Mouse (Mus musculus): Measurements from ENCODE around the gene Htr7. TPM values are rescaled to one million over a fixed set of nuclear protein-coding genes. Genes with fewer than 3 reads are reported as not detected.

Gene Htr7
- polyA plus RNA-seq, 1 experiment from 2014 or later, result 3.2 TPM

- no peak for DNase-seq (ENCODE audit: low spot score)
These were observed 82.6 kb downstream of the Htr7 start for GRCm38 (mm10) chr19:35974681-35975080.

GRCm38 (mm10) chr19:35957656-35958055 lies 99.7 kb downstream of the Htr7 start:
- no peak for DNase-seq (ENCODE audit: low spot score)

GRCm38 (mm10) chr19:35955698-35956097 lies 101.6 kb downstream of the Htr7 start:
- no peak for DNase-seq (ENCODE audit: low spot score)

GRCm38 (mm10) chr19:35949888-35950287 lies 107.4 kb downstream of the Htr7 start:
- DNase-seq (ENCODE audit: low spot score), result no peak

GRCm38 (mm10) chr19:35924961-35925495 lies 132.3 kb downstream of the Htr7 start:
- DNase-seq (ENCODE audit: low spot score), result no peak

- no peak for DNase-seq (ENCODE audit: low spot score)
These were observed 132.9 kb downstream of the Htr7 start for GRCm38 (mm10) chr19:35924418-35924817.

Other genes starting within 250 kb of the Htr7 start
- 92.1 and 92.3 TPM in 2 replicates for gene Rpp30, start 26.2 kb upstream of the Htr7 start, polyA plus RNA-seq (2015; fragmentation: Nextera tagmentation; extraction: Ambion mirVana)
- 0.10 and 0.22 TPM in 2 replicates for gene Ankrd1, start 62.6 kb upstream of the Htr7 start, polyA plus RNA-seq (2015; fragmentation: Nextera tagmentation; extraction: Ambion mirVana)

All from thymus, postnatal 0 days (tissue).